Mouse (Mus musculus): ENCODE results near the gene Chid1.

DNA sequence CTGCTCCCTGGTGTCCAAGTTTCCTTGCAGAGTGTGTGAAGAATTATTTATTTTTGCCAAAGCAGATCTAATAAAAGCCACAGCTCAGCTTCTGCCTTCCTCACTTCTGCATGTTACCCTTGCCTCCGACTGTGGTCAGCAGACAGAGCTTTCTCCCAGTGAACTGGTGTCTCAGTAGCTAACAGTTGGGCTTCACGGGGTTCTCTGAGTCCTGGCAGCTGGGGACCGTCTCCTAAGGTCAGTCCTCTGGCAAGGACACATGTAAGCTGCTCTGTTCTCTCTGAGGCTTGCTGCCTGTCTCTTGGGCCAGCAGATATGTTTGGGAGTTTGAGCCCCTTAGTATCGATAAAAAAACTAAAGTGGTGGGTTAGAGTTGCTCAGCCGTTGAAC, 79.7 kb downstream of the Chid1 start:
- TF ChIP-seq CTCF (IDR thresholded peaks at IDR 0.05; ENCODE audit: extremely low read depth, insufficient read length, insufficient replicate concordance, low read depth, low read length) = no peak
- no peak for TF ChIP-seq POLR2A (IDR thresholded peaks at IDR 0.05; ENCODE audit: low read depth, low read length)
